Mouse (Mus musculus) cerebellum, adult 18-20 months (tissue): ENCODE results near the gene Hils1.
"Not testable (repeated sequence)": the region's sequence is repeated elsewhere in the genome, so short reads cannot be mapped to it uniquely, and the experiment has no call there.

Experiments used
- DNase-seq, 2 experiments: peaks; one replicate each; pipeline ENCODE4 v3.0.0; 2021

Gene Hils1

GRCm38 (mm10) chr11:94957693-94958064 lies 9.7 kb upstream of the Hils1 start:
- no peak for DNase-seq

GRCm38 (mm10) chr11:94958065-94958858 lies 9.1 kb upstream of the Hils1 start:
- DNase-seq: peak; percentile 53 to 54

GRCm38 (mm10) chr11:94962534-94963101 lies 4.8 kb upstream of the Hils1 start:
- DNase-seq: no peak

GRCm38 (mm10) chr11:94968187-94968586 lies 794 bp downstream of the Hils1 start:
- no peak for DNase-seq

- not testable (repeated sequence) for DNase-seq
These were observed 2.3 kb downstream of the Hils1 start for GRCm38 (mm10) chr11:94969709-94970108.

GRCm38 (mm10) chr11:94970210-94970943 lies 3.0 kb downstream of the Hils1 start:
- peak; percentile 61 to 78 for DNase-seq

- DNase-seq: peak; percentile 56 to 63
These were observed 4.7 kb downstream of the Hils1 start for GRCm38 (mm10) chr11:94971895-94972615.

- DNase-seq: peak in 1 of 2 experiments; percentile 19
These were observed 5.5 kb downstream of the Hils1 start for GRCm38 (mm10) chr11:94972887-94973286.

- DNase-seq: no peak
These were observed 5.9 kb downstream of the Hils1 start for GRCm38 (mm10) chr11:94973313-94973712.

GRCm38 (mm10) chr11:94974951-94975350 lies 7.6 kb downstream of the Hils1 start:
- peak in 1 of 2 experiments; percentile 19 for DNase-seq

GRCm38 (mm10) chr11:94976199-94976598 lies 8.8 kb downstream of the Hils1 start, which contains the start of gene Sgca:
Gene Sgca (minus strand): TSS chr11:94976327.
- DNase-seq: peak in 1 of 2 experiments; percentile 22

GRCm38 (mm10) chr11:94978178-94978915 lies 11.0 kb downstream of the Hils1 start:
- DNase-seq: peak in 1 of 2 experiments; percentile 29

- peak; percentile 97 to 99 for DNase-seq
These were observed 11.6 kb downstream of the Hils1 start for GRCm38 (mm10) chr11:94978947-94979346.

- no peak for DNase-seq
These were observed 12.2 kb downstream of the Hils1 start for GRCm38 (mm10) chr11:94979462-94980179.

- no peak for DNase-seq
These were observed 17.7 kb downstream of the Hils1 start for GRCm38 (mm10) chr11:94985140-94985539.

GRCm38 (mm10) chr11:94985822-94986221 lies 18.4 kb downstream of the Hils1 start:
- peak in 1 of 2 experiments; percentile 10 for DNase-seq

- no peak for DNase-seq
These were observed 19.0 kb downstream of the Hils1 start for GRCm38 (mm10) chr11:94986435-94986834.

GRCm38 (mm10) chr11:94987341-94987740 lies 19.9 kb downstream of the Hils1 start:
- DNase-seq: peak in 1 of 2 experiments; percentile 6

- DNase-seq: peak; percentile 15 to 29
These were observed 20.5 kb downstream of the Hils1 start for GRCm38 (mm10) chr11:94987851-94988250.

GRCm38 (mm10) chr11:94988780-94989561 lies 21.6 kb downstream of the Hils1 start:
- DNase-seq: peak in 1 of 2 experiments; percentile 47
